ENCODE assay signal across 8 mouse cellular contexts in the genomic region with DNA sequence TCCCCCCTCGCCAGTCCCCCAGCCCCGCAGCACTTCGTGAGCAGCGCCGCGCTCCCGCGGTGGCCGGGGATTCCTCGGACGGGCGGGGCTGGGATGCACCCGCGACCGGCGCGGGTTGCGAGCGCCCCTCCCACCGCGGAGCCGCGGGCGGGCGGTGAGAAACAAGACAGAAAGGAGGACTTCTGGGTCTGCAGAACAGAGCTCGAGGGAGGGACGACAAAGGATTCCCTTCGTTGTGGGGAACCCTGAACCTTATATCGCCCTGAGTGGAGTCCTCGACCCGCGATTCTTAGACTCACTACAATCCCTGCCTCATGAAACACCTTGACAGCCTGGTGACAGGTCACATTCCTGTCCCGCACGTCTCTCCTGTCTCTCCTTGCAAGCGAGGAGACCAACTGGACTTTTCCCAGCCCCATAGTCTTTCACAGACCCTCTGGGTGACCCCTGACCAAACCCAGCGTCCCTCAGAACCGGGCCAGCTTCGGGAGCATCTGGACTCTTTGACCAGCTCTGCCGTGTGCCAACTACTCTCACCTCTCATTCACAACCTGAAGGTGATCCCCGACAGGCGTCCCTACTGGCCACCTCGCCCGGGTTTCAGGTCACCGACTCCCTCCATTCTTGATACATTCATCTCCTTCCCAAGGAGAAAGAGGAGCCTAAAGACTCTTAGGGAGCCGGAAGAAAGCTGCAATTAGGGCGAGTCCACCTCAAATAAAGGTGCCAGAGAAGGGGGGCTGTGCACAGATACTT. TPM values are rescaled to one million over a fixed set of nuclear protein-coding genes. Genes with fewer than 3 reads are reported as not detected.
A peak's percentile ranks its signal among the peaks of the same experiment; 100 is the strongest.
DNase-seq lines count a peak whose midpoint lies in the region; ATAC-seq and TF ChIP-seq lines count a peak whose summit lies in the region.

No protein-coding gene starts in this region.

- peak overlapping the region; percentile 95 for H3K27ac ChIP-seq in hindbrain, embryonic 10.5 days
- H3K27ac ChIP-seq in liver, postnatal 0 days (ENCODE audit: low read depth), result no peak overlapping the region

- DNase-seq in adrenal gland, postnatal 25 days, result peak; percentile 38
- DNase-seq in adrenal gland, adult 8-10 months, result no peak
- DNase-seq in right cerebral cortex, postnatal 25 days, result peak; percentile 44
- no peak for DNase-seq in right cerebral cortex, postnatal 36 days (ENCODE audit: low spot score in 2 of 2)
- DNase-seq in hindbrain, embryonic 10.5 days (ENCODE audit: low spot score), result peak; percentile 48
- DNase-seq in liver, postnatal 0 days, result peak; percentile 17
- no peak for DNase-seq in lung, adult 18-20 months

- peak overlapping the region; percentile 69 for H3K4me3 ChIP-seq in hindbrain, embryonic 10.5 days
- H3K4me3 ChIP-seq in liver, postnatal 0 days (ENCODE audit: low read depth, low read length), result peak overlapping the region; percentile 64

- H3K4me1 ChIP-seq in hindbrain, embryonic 10.5 days (replicated peaks), result peaks cover 71% of the 10 kb centered on the region
- H3K4me1 ChIP-seq in liver, postnatal 0 days (ENCODE audit: insufficient read depth), result peaks cover 48% of the 10 kb centered on the region

- WGBS in hindbrain, embryonic 10.5 days, result under 1% methylated on average over 46 of the region's 46 CpGs
- 2% methylated on average over 46 of the region's 46 CpGs for WGBS in liver, postnatal 0 days (ENCODE audit: insufficient replicate concordance)

- TF ChIP-seq CTCF in liver, postnatal 0 days (IDR thresholded peaks at IDR 0.05; ENCODE audit: low read depth), result no peak

- H3K9ac ChIP-seq in liver, postnatal 0 days (replicated peaks), result no peak overlapping the region

- peak overlapping the region; percentile 52 for H3K4me2 ChIP-seq in liver, postnatal 0 days (ENCODE audit: low read depth, low read length)

- ATAC-seq in liver, postnatal 0 days, result no peak
- ATAC-seq in activated CD4-positive, CD25-positive, alpha-beta regulatory T cell, adult 4 months, result no peak

- peaks cover 44% of the 10 kb centered on the region for H3K27me3 ChIP-seq in hindbrain, embryonic 10.5 days (ENCODE audit: insufficient read depth, poor library complexity, severe bottlenecking)
- peaks cover 42% of the 10 kb centered on the region for H3K27me3 ChIP-seq in liver, postnatal 0 days (ENCODE audit: insufficient read depth, low read length)

- no peaks in the 10 kb centered on the region for H3K9me3 ChIP-seq in hindbrain, embryonic 10.5 days
- no peaks in the 10 kb centered on the region for H3K9me3 ChIP-seq in liver, postnatal 0 days (ENCODE audit: low read length)

- TF ChIP-seq EP300 in liver, postnatal 0 days (IDR thresholded peaks at IDR 0.05; ENCODE audit: low read depth), result no peak

- peaks cover 20% of the 10 kb centered on the region for H3K36me3 ChIP-seq in hindbrain, embryonic 10.5 days
- H3K36me3 ChIP-seq in liver, postnatal 0 days (replicated peaks; ENCODE audit: insufficient read depth, low read length), result peaks cover 7% of the 10 kb centered on the region; the same call in 1 of the 2 replicates

RNA-seq across cellular contexts. Expression of gene Kcnn1, which starts 1.1 kb away (rescaled TPM):
- 2.2 and 3.3 TPM in 2 replicates for total RNA-seq in adrenal gland, postnatal 25 days (2021)
- 1 to 10 TPM; 4.2 to 4.7 (median 4.4) TPM for total RNA-seq in adrenal gland, adult 8-10 months (2022)
- 6.2 and 19.3 TPM in 2 replicates for polyA plus RNA-seq in hindbrain, embryonic 10.5 days (2016; fragmentation: Nextera tagmentation; extraction: Ambion mirVana)
- 0.19 and 0.45 TPM in 2 replicates for polyA plus RNA-seq in liver, postnatal 0 days (2015; fragmentation: Nextera tagmentation; extraction: Ambion mirVana)
- not detected for polyA plus RNA-seq in activated CD4-positive, CD25-positive, alpha-beta regulatory T cell, adult 4 months (2017; shearing (Covaris generic))

RNA-seq across cellular contexts. Expression of gene Ccdc124, which starts 9.6 kb away (rescaled TPM):
- 54.6 and 57.5 TPM in 2 replicates for total RNA-seq in adrenal gland, postnatal 25 days (2021)
- total RNA-seq in adrenal gland, adult 8-10 months (2022), result 10 to 100 TPM; 48.5 to 68.7 (median 51.3) TPM
- 172 and 182 TPM in 2 replicates for polyA plus RNA-seq in hindbrain, embryonic 10.5 days (2016; fragmentation: Nextera tagmentation; extraction: Ambion mirVana)
- polyA plus RNA-seq in liver, postnatal 0 days (2015; fragmentation: Nextera tagmentation; extraction: Ambion mirVana), result 34.3 and 37.9 TPM in 2 replicates
- 100 to 1,000 TPM in 1 of 2 experiments, 10 to 100 TPM in 1; 75.7 to 106 TPM for polyA plus RNA-seq in activated CD4-positive, CD25-positive, alpha-beta regulatory T cell, adult 4 months (2017; shearing (Covaris generic))

RNA-seq across cellular contexts. Expression of gene Arrdc2, which starts 24.6 kb away (rescaled TPM):
- total RNA-seq in adrenal gland, postnatal 25 days (2021), result 10.6 and 14.4 TPM in 2 replicates
- total RNA-seq in adrenal gland, adult 8-10 months (2022), result 10 to 100 TPM; 11.7 to 17.7 (median 14.5) TPM
- polyA plus RNA-seq in hindbrain, embryonic 10.5 days (2016; fragmentation: Nextera tagmentation; extraction: Ambion mirVana), result 7.3 and 8.7 TPM in 2 replicates
- 6.1 and 6.2 TPM in 2 replicates for polyA plus RNA-seq in liver, postnatal 0 days (2015; fragmentation: Nextera tagmentation; extraction: Ambion mirVana)
- polyA plus RNA-seq in activated CD4-positive, CD25-positive, alpha-beta regulatory T cell, adult 4 months (2017; shearing (Covaris generic)), result 1 to 10 TPM; 3.0 to 6.7 TPM

RNA-seq across cellular contexts. Expression of gene Slc5a5, which starts 28.4 kb away (rescaled TPM):
- total RNA-seq in adrenal gland, postnatal 25 days (2021), result 0.09 TPM in 1 of 2 replicates, not detected in the other
- not detected for total RNA-seq in adrenal gland, adult 8-10 months (2022)
- polyA plus RNA-seq in hindbrain, embryonic 10.5 days (2016; fragmentation: Nextera tagmentation; extraction: Ambion mirVana), result 0.39 and 0.59 TPM in 2 replicates
- not detected in 2 replicates for polyA plus RNA-seq in liver, postnatal 0 days (2015; fragmentation: Nextera tagmentation; extraction: Ambion mirVana)
- not detected for polyA plus RNA-seq in activated CD4-positive, CD25-positive, alpha-beta regulatory T cell, adult 4 months (2017; shearing (Covaris generic))

RNA-seq across cellular contexts. Expression of gene Rpl18a, which starts 33.1 kb away (rescaled TPM):
- total RNA-seq in adrenal gland, postnatal 25 days (2021), result 1,315 and 1,410 TPM in 2 replicates
- total RNA-seq in adrenal gland, adult 8-10 months (2022), result 1,000 to 10,000 TPM; 1,169 to 1,386 (median 1,259) TPM
- 3,443 and 3,791 TPM in 2 replicates for polyA plus RNA-seq in hindbrain, embryonic 10.5 days (2016; fragmentation: Nextera tagmentation; extraction: Ambion mirVana)
- 2,490 and 2,569 TPM in 2 replicates for polyA plus RNA-seq in liver, postnatal 0 days (2015; fragmentation: Nextera tagmentation; extraction: Ambion mirVana)
- polyA plus RNA-seq in activated CD4-positive, CD25-positive, alpha-beta regulatory T cell, adult 4 months (2017; shearing (Covaris generic)), result over 10,000 TPM; 10,302 to 10,714 TPM

Comparison
In these comparisons a context has a peak if more than half of its experiments do, and no peak if none do; other contexts are left out.
1. DNase-seq: peak in adrenal gland, postnatal 25 days (single experiment), right cerebral cortex, postnatal 25 days (single experiment), hindbrain, embryonic 10.5 days (single experiment) and liver, postnatal 0 days (single experiment); none in adrenal gland, adult 8-10 months (single experiment), right cerebral cortex, postnatal 36 days (0 of 2) and lung, adult 18-20 months (0 of 2).